Mouse (Mus musculus) heart, embryonic 13.5 days (tissue): Measurements from ENCODE around the gene Mlph. TPM values are rescaled to one million over a fixed set of nuclear protein-coding genes. Genes with fewer than 3 reads are reported as not detected.

Experiments used
- ATAC-seq: fragments of 200-750 bp; cut with Nextera tagmentation; 2 replicates; pipeline ENCODE4 v1.8.0; 2017; ENCODE audit warnings: moderate TSS enrichment; ENCODE audit not compliant: insufficient number of reproducible peaks, low FRiP score, low TSS enrichment; ENCODE audit errors: extremely low read depth
- H3K27ac ChIP-seq: fragments of 300-500 bp; sonication (generic); replicated peaks from 2 replicates; pipeline ENCODE4 v1.5.1; 2015; ENCODE audit warnings: moderate library complexity, mild to moderate bottlenecking, inconsistent platforms
- H3K27me3 ChIP-seq: fragments of 300-500 bp; sonication (generic); replicated peaks from 2 replicates; pipeline ENCODE4 v1.6.1; 2015; ENCODE audit warnings: mild to moderate bottlenecking, inconsistent platforms
- H3K36me3 ChIP-seq: fragments of 300-500 bp; sonication (generic); 2 replicates; pipeline ENCODE4 v1.6.1; 2015; ENCODE audit warnings: mild to moderate bottlenecking, inconsistent platforms
- H3K4me1 ChIP-seq: fragments of 300-500 bp; sonication (generic); 2 replicates; pipeline ENCODE4 v1.6.1; 2015; ENCODE audit warnings: inconsistent platforms
- H3K4me2 ChIP-seq: fragments of 300-500 bp; sonication (generic); 2 replicates; pipeline ENCODE4 v1.6.1; 2015; ENCODE audit warnings: inconsistent platforms, mild to moderate bottlenecking, moderate library complexity
- H3K4me3 ChIP-seq: fragments of 300-500 bp; sonication (generic); 2 replicates; pipeline ENCODE4 v1.5.1; 2015; ENCODE audit warnings: moderate library complexity, mild to moderate bottlenecking, inconsistent platforms
- H3K9ac ChIP-seq: fragments of 300-500 bp; sonication (generic); 2 replicates; pipeline ENCODE4 v1.6.1; 2015; ENCODE audit warnings: inconsistent platforms, mild to moderate bottlenecking, moderate library complexity
- H3K9me3 ChIP-seq: fragments of 300-500 bp; sonication (generic); 2 replicates; pipeline ENCODE4 v1.6.1; 2016; ENCODE audit warnings: inconsistent platforms
- WGBS: fragments of 180-500 bp; shearing (Covaris S2); methylation state at CpG from one replicate; pipeline ENCODE4 v1.1.7; 2015; ENCODE audit warnings: mixed read lengths; 5-methylcytosine and 5-hydroxymethylcytosine counted together
- polyA plus RNA-seq: library from polyadenylated mRNA; unstranded; fragments of >200 nt; fragmentation: Nextera tagmentation; extraction: Ambion mirVana; gene quantifications from 2 replicates; pipeline ENCODE4 v1.2.1, GENCODE M21; 2015

Mlph gene
- polyA plus RNA-seq, 1 experiment from 2014 or later: 0.40 TPM

DNA sequence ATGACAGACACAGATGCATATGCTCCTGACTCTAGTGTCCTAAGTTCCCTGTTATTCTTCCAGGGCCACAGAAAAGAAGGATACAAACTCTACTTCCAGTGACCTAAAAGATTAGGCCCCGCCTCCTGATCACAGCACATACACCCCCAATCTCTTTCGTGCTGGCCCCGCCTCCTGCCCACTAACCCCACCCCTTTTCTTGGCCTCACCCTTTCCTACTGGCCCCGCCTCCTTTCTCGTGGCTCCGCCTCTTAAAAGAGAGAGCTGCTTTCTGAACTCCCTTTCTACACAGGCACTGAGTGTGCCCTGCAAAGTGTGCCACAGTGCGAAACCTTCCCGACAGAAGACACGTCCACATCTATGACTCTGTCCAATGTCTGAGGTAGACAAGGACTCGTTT lies 30.3 kb downstream of the Mlph start:
- H3K4me1 ChIP-seq: no peaks in the 10 kb centered on the region
- ATAC-seq: no peak
- no peaks in the 10 kb centered on the region for H3K9me3 ChIP-seq
- WGBS: 54% methylated on average over 10 of the region's 10 CpGs
- H3K4me3 ChIP-seq: no peak overlapping the region
- H3K9ac ChIP-seq: no peak overlapping the region
- H3K4me2 ChIP-seq: no peak overlapping the region
- H3K27ac ChIP-seq: no peak overlapping the region
- peaks cover 31% of the 10 kb centered on the region for H3K27me3 ChIP-seq
- no peaks in the 10 kb centered on the region for H3K36me3 ChIP-seq

DNA sequence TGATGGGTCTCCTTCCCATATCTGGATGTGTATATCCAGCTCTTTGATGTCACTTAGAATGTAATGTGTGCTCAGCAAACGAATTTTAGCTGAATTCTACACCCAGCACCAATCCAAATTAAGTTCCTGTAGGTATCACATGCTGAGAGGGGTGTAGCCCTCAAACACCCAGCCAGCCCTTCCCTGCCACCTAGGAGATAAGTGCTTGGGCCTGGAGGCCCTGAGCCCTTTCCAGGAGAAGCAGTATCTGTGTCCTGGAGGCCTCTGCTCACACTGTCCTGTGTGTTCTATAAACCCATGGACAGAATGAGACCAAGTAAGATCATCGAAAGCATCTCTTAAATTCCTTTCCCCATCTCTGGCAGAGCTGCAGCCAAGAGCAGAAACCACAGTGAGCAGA lies 32.4 kb downstream of the Mlph start:
- Histone ChIP-seq H3K4me3 (no peak overlapping the region), H3K4me1 (no peaks in the 10 kb centered on the region), H3K9ac (no peak overlapping the region), H3K27me3 (peaks cover 51% of the 10 kb centered on the region), H3K4me2 (no peak overlapping the region), H3K36me3 (no peaks in the 10 kb centered on the region), H3K27ac (no peak overlapping the region), H3K9me3 (no peaks in the 10 kb centered on the region)
- no peak for ATAC-seq
- 63% methylated on average over 2 of the region's 2 CpGs for WGBS

DNA sequence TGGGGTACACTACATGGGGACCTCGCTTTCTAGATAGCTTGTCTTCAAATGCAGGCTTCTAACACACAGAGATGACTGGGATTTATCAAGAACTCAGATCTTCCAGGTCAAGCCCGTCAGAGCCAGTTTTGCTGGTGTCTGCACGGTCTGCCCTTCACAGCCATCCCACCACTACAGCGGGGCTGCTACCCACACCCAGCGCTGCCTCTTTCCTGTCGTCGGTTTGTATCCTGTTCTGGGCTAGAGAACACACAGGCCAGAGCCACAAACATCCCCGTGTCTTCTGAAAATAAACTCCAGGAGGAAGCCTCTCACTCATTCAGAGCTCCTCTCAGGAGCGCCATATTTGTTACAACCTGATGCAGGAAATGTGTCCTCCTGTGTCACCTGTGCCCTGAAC lies 34.4 kb downstream of the Mlph start:
- Histone ChIP-seq H3K27me3 (peaks cover 46% of the 10 kb centered on the region), H3K4me1 (no peaks in the 10 kb centered on the region), H3K4me2 (no peak overlapping the region), H3K27ac (no peak overlapping the region), H3K4me3 (no peak overlapping the region), H3K9ac (no peak overlapping the region), H3K9me3 (no peaks in the 10 kb centered on the region), H3K36me3 (no peaks in the 10 kb centered on the region)
- ATAC-seq: no peak
- WGBS: 52% methylated on average over 9 of the region's 9 CpGs

DNA sequence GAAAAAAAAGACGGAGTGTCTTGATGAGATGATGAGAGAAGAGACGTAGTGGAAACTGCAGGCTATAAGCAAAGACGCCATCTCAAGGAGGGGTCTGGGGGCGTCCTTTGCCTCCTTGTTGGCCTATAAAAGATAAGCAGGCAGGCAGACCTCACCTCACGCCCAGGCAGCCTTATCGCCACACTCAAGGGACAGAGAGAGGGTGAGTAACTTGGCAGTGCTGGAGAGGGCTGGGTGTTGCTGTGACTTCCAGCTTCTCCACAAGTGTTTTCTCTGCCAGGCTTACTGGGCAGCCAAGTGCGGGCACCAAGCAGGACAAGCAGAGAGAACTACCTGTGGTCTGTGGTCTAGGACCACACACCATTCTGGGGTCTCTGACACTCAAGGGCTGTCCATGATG lies 36.8 kb downstream of the Mlph start:
- H3K4me2 ChIP-seq: no peak overlapping the region
- no peak for ATAC-seq
- H3K4me1 ChIP-seq: no peaks in the 10 kb centered on the region
- no peaks in the 10 kb centered on the region for H3K36me3 ChIP-seq
- H3K27me3 ChIP-seq: peaks cover 42% of the 10 kb centered on the region
- no peak overlapping the region for H3K9ac ChIP-seq
- no peaks in the 10 kb centered on the region for H3K9me3 ChIP-seq
- no peak overlapping the region for H3K4me3 ChIP-seq
- H3K27ac ChIP-seq: no peak overlapping the region
- 51% methylated on average over 7 of the region's 7 CpGs for WGBS

DNA sequence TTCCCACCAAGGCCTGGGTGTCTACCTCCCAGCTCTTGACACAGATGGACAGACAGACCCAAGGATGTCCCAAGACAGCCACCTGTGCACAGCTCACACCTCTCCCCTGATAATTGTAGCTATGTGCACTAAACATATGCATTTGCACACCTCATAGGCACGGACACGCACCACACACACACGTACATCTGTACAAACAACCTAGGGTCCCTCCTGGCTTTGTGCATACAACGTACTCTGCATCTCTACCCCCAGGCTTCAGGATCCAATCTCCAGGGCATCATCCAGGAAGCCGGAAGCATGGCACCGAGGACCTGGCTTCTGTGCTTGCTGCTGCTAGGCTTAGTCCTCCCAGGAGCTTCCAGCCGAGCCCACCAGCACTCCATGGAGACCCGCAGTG lies 37.9 kb downstream of the Mlph start, which contains the start of gene Prlh:
TSS of gene Prlh (plus strand) at position 301 of the 400 bp plus-strand sequence.
- H3K9ac ChIP-seq: no peak within 1 kb of the TSS
- H3K4me1 ChIP-seq: no peaks in the 10 kb centered on the region
- ATAC-seq: no peak
- no peak within 1 kb of the TSS for H3K27ac ChIP-seq
- H3K36me3 ChIP-seq: no peaks in the 10 kb centered on the region
- H3K9me3 ChIP-seq: no peaks in the 10 kb centered on the region
- H3K4me2 ChIP-seq: no peak within 1 kb of the TSS
- no peak within 1 kb of the TSS for H3K4me3 ChIP-seq
- peaks cover 50% of the 10 kb centered on the region for H3K27me3 ChIP-seq
- 77% methylated on average over 8 of the region's 8 CpGs for WGBS

DNA sequence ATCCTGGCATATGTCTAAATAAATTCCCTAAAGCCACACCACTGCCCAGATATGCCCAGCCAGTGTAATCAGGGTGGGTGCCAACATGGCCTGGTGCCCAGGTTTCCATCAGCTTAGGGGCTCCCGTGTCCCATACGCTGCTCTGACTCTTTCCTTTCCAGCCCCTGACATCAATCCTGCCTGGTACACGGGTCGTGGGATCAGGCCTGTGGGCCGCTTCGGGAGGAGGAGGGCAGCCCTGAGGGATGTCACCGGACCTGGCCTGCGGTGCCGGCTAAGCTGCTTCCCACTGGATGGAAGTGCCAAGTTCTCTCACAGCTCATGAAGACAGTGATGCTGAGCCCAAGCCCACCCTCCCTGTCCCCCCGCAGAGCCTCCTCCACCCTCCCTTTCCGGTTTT lies 38.8 kb downstream of the Mlph start:
- WGBS: 70% methylated on average over 11 of the region's 11 CpGs
- Histone ChIP-seq H3K9me3 (no peaks in the 10 kb centered on the region), H3K4me2 (no peak overlapping the region), H3K4me3 (no peak overlapping the region), H3K9ac (no peak overlapping the region), H3K27ac (no peak overlapping the region), H3K27me3 (peaks cover 57% of the 10 kb centered on the region), H3K4me1 (no peaks in the 10 kb centered on the region), H3K36me3 (no peaks in the 10 kb centered on the region)
- ATAC-seq: no peak

DNA sequence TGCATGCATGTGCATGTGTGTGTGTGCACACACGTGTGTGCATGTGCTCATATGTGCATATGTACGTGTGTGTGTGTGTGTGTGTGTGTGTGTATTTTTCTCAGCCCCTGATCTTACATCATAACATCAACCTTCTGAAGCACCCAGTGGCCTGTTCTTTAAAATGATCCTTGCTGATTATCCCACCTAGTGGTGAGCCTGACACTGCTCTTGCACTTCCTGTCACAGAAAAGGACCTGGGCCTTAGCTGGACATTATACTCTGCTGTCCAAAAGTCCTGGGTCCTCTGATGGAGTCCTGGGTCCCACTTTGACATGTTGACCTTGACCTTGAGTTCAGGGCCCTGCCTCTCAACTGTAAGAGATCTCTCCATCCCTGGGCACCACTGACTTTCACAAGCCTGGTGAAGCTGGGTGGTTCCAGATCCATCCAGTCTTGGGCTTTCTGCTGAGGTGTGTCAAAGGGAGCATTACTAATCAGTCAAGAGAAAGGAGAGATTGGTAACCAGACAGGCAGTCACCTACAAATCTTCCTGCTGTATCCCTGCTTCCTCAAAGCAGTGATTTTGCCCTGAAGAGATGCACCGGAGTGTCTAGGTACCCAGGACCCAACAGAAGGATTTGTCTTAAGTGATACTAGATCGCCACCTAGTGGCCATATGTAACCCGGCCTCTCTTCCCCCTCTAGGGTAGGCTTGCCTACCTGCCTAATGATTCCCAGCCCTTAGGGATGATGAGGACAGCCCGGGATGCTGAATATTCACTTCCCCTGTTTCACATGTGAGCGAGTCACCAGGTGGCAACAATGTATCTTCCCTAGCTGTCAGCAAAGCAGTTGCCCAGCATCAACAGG lies 41.6 kb downstream of the Mlph start:
- Histone ChIP-seq H3K27ac (no peak overlapping the region), H3K4me2 (no peak overlapping the region), H3K36me3 (no peaks in the 10 kb centered on the region), H3K4me1 (no peaks in the 10 kb centered on the region), H3K4me3 (no peak overlapping the region), H3K27me3 (peaks cover 64% of the 10 kb centered on the region), H3K9me3 (no peaks in the 10 kb centered on the region), H3K9ac (no peak overlapping the region)
- no peak for ATAC-seq
- WGBS: 34% methylated on average over 7 of the region's 7 CpGs

DNA sequence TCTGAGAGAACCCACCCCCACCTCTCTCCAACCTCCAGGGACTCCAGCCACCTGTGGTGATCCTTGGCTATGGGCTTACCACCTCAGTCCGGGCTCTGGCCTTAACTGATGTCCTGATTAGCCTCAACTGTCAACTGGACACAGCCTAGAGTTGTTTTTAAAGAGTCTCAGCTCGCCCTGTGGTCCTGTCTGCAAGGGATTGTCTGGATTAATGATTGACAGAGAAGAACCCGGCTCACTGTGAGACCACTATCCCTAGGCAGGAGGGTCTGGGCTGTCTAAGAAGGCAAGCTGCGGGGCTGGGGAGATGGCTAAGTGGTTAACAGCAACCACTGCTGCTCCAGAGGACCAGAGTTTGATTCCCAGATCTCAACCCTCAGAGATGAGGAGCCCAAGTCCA lies 47.6 kb downstream of the Mlph start:
- Histone ChIP-seq H3K27ac (no peak overlapping the region), H3K9ac (no peak overlapping the region), H3K4me2 (no peak overlapping the region), H3K9me3 (no peaks in the 10 kb centered on the region), H3K4me3 (no peak overlapping the region), H3K27me3 (peaks cover 55% of the 10 kb centered on the region), H3K36me3 (no peaks in the 10 kb centered on the region), H3K4me1 (peaks cover 14% of the 10 kb centered on the region)
- 33% methylated on average over 4 of the region's 4 CpGs for WGBS
- ATAC-seq: no peak

DNA sequence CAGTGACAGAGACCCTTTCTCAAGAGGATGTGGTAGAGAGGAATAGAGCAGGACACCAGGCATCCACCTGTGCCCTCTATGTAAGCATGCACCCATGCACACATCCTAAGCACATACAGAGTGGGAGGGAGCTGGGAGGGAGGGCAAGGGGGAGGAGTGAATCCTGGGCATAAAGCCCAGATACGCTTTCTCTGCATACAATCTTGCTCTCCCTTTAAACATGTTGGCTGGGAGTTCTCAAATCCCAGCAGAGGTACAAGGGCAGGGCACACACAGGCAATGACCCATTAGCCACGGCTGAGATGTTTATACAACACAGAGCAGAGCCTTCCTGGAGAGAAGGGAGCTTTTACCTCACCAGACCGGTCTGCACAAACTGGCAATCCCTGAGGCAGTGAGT lies 48.1 kb downstream of the Mlph start:
- Histone ChIP-seq H3K9ac (no peak overlapping the region), H3K27me3 (peaks cover 51% of the 10 kb centered on the region), H3K27ac (no peak overlapping the region), H3K4me3 (no peak overlapping the region), H3K36me3 (no peaks in the 10 kb centered on the region), H3K4me2 (no peak overlapping the region), H3K4me1 (peaks cover 19% of the 10 kb centered on the region), H3K9me3 (no peaks in the 10 kb centered on the region)
- WGBS: 24% methylated on average over 3 of the region's 3 CpGs
- ATAC-seq: no peak

DNA sequence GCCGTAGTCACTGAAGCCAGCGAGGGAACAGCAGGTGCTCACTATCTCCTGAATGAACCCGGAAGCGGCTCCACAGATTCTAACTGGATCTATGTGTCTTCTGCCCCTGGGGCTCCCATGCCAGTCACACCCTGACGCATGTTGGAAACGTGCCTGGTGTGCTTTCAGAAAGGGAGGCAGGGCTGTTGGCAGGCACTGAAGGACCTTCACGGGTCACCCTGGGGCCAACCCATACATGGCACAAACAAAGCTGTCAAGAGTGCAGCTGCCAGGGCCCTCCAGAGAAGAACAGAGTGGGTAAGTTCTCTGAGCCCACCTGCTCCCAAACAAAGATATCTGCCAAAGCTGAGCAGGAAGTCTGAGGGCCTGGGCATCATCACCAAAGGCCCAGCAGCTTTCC lies 52.7 kb downstream of the Mlph start:
- Histone ChIP-seq H3K4me2 (no peak overlapping the region), H3K4me3 (no peak overlapping the region), H3K4me1 (peaks cover 53% of the 10 kb centered on the region), H3K27me3 (peaks cover 18% of the 10 kb centered on the region; the same call in 1 of the 2 replicates), H3K36me3 (no peaks in the 10 kb centered on the region), H3K27ac (peak overlapping the region; percentile 63), H3K9ac (peak overlapping the region; percentile 11; the same call in 1 of the 2 replicates), H3K9me3 (no peaks in the 10 kb centered on the region)
- 51% methylated on average over 7 of the region's 7 CpGs for WGBS
- ATAC-seq: no peak

DNA sequence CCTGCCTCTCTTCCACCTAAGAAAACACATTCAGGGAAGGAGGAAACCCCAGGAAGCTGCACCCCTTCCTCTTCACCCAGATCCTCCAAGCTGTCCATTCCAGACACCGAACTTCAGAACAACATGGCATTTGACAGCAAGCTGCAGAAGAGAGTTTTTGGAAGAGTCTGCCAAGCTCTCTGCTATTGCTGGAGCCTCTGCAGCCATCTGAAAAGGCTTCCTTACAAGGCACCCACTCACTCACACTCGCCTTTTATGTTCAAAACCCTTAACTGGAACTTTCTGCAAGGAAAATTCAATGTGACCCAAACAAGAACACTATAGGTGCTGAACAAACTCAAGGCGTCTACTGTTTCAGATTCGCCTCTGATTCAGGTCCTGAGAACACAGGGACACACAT lies 53.8 kb downstream of the Mlph start:
- Histone ChIP-seq H3K4me3 (no peak overlapping the region), H3K4me2 (0 out of 2 replicates have a peak overlapping the region, but pooled peaks have one; percentile 1), H3K36me3 (no peaks in the 10 kb centered on the region), H3K27ac (no peak overlapping the region), H3K27me3 (0 out of 2 replicates have a peak, but pooled peaks cover 15% of the 10 kb centered on the region), H3K9ac (peak overlapping the region; percentile 33; the same call in 1 of the 2 replicates), H3K9me3 (no peaks in the 10 kb centered on the region), H3K4me1 (peaks cover 54% of the 10 kb centered on the region)
- ATAC-seq: no peak
- 69% methylated on average over 4 of the region's 4 CpGs for WGBS

DNA sequence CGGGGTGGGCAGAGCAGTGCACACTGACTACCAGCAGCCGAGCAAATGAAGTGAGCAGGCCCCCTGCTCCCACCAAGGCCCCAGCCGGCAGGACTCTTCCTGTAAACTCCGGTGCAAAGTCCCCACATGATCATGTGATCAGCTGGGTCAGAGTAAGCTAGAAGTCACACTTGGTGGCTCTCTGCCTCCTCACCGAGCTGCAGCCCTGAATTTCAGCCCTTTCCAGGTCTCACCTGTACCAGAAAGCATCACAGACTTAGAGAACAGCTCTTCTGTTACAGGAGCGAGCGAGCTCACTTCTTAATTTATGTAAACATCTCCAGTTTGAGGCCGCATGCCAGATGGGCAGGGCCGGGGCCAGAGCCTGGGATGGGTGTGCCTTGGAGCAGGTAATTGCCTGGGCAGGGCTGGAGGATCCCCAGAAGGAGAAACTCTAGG lies 54.5 kb downstream of the Mlph start, which contains the start of gene Rab17:
TSS of gene Rab17 (minus strand) at position 315 of the 438 bp plus-strand sequence.
- Histone ChIP-seq H3K36me3 (no peaks in the 10 kb centered on the region), H3K9ac (peak within 1 kb of the TSS; percentile 33), H3K4me3 (no peak within 1 kb of the TSS), H3K27ac (no peak within 1 kb of the TSS), H3K9me3 (no peaks in the 10 kb centered on the region), H3K27me3 (0 out of 2 replicates have a peak, but pooled peaks cover 15% of the 10 kb centered on the region), H3K4me1 (peaks cover 61% of the 10 kb centered on the region), H3K4me2 (peak within 1 kb of the TSS; percentile 1; the same call in 1 of the 2 replicates)
- WGBS: 39% methylated on average over 9 of the region's 9 CpGs
- ATAC-seq: no peak
